Mouse (Mus musculus): ENCODE results near the gene Scgb2b3. TPM values are rescaled to one million over a fixed set of nuclear protein-coding genes. Genes with fewer than 3 reads are reported as not detected.

Gene Scgb2b3
- polyA plus RNA-seq (2015; fragmentation: Nextera tagmentation; extraction: Ambion mirVana), result not detected in 2 replicates

DNA sequence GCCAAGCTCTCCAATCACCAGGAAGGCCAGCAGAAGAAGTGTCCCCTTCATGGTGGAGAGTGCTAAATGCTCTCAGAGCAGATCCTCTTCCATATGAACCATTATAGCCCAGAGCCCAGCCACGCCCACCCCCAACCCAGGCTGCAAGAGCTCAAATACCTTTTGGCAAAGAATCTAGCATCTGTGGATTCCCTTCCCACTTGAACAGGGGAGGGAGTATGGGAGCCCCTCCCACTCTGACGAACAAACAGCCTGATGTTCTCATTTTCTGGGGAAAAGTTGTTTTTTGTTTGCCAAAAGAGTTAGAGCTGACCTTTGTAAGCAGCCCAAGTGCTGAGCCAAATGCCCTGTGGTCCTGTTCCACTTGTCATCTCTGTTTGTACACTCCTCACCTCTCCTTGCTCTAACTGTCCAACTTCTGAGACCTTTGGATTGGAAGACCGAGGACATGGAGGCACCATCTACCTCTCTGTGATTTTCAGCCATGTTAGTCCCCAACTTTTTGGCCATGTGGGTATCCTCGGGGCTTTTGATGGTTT is at the start of gene Scgb2b3:
Scgb2b3 (minus strand) TSS at position 51 of the 539 bp plus-strand sequence.

GRCm38 (mm10) chr7:31375292-31375691 is 13.4 kb upstream of the Scgb2b3 start, which contains the start of gene Scgb1b3:
Gene Scgb1b3, plus strand, starts transcription at chr7:31375592.

Other genes starting within 250 kb of the Scgb2b3 start
- 0.83 and 1.2 TPM in 2 replicates for gene Hpn, start 246.8 kb downstream of the Scgb2b3 start, polyA plus RNA-seq (2015; fragmentation: Nextera tagmentation; extraction: Ambion mirVana)
- 18.3 and 21.0 TPM in 2 replicates for gene Scn1b, start 235.1 kb downstream of the Scgb2b3 start, polyA plus RNA-seq (2015; fragmentation: Nextera tagmentation; extraction: Ambion mirVana)
- 31.3 TPM in 2 replicates for gene Gramd1a, start 206.2 kb downstream of the Scgb2b3 start, polyA plus RNA-seq (2015; fragmentation: Nextera tagmentation; extraction: Ambion mirVana)
- not detected in 2 replicates for gene Scgb2b2, start 71.6 kb downstream of the Scgb2b3 start, polyA plus RNA-seq (2015; fragmentation: Nextera tagmentation; extraction: Ambion mirVana)
- gene Scgb1b2, start 70.3 kb downstream of the Scgb2b3 start, polyA plus RNA-seq (2015; fragmentation: Nextera tagmentation; extraction: Ambion mirVana), result not detected in 2 replicates
- not detected in 2 replicates for gene Scgb1b3, start 13.5 kb upstream of the Scgb2b3 start, polyA plus RNA-seq (2015; fragmentation: Nextera tagmentation; extraction: Ambion mirVana)

Measured in skeletal muscle tissue, postnatal 0 days (tissue).